Mouse (Mus musculus) cerebellum, adult 2 months (tissue): ENCODE results near the gene Tmem63b.

Experiments
- CTCF ChIP-seq: fragments of 200-500 bp; IDR thresholded peaks from 2 replicates; pipeline ENCODE4 v1.5.1; 2011; ENCODE audit warnings: low read depth, mild to moderate bottlenecking, control low read depth, low read length, moderate library complexity, borderline replicate concordance; ENCODE audit not compliant: insufficient read depth
- POLR2A ChIP-seq: fragments of 200-500 bp; IDR thresholded peaks from 2 replicates; pipeline ENCODE4 v1.6.1; 2011; ENCODE audit warnings: low read length, control low read depth, borderline replicate concordance; ENCODE audit not compliant: insufficient read depth

DNA sequence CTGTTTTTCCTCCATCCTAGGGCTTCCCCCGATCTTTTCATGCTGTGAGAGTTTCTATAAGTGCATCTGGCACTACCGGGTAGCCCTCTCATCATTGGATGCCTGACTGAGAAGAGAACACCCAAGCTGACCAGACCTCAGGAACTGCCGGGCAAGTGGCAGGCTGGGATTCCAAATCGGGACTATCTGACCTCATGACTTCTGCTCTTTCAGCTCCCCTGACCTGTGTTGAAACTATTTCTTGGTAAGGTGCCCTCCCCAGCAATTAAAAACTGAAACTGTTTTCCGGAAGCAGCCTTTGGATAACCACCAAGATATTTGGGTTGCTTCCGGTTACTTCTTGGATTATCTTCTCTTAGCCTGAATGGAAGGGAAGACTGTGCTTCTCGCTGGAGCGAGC lies 21.5 kb upstream of the Tmem63b start:
- TF ChIP-seq CTCF, result no peak
- TF ChIP-seq POLR2A, result no peak
